Mouse (Mus musculus) heart, postnatal 25 days (tissue): ENCODE results near the gene Cmtm1. TPM values are rescaled to one million over a fixed set of nuclear protein-coding genes. Genes with fewer than 3 reads are reported as not detected.
A peak's percentile ranks its signal among the peaks of the same experiment; 100 is the strongest.

Experiments
- DNase-seq: peaks from one replicate; pipeline ENCODE4 v3.0.0; 2022; ENCODE audit warnings: low spot score
- intact Hi-C: fragments of 180-260 bp; cut with DNase I; formaldehyde crosslinking; loops from one replicate; pipeline ENCODE4 v1.15.1; 2025
- total RNA-seq, 2 experiments: library from RNA; stranded (reverse); gene quantifications; 2 replicates each; pipeline ENCODE4 v1.2.3; 2021

The Cmtm1 gene
- total RNA-seq, 2 experiments from 2014 or later, result not detected

DNA sequence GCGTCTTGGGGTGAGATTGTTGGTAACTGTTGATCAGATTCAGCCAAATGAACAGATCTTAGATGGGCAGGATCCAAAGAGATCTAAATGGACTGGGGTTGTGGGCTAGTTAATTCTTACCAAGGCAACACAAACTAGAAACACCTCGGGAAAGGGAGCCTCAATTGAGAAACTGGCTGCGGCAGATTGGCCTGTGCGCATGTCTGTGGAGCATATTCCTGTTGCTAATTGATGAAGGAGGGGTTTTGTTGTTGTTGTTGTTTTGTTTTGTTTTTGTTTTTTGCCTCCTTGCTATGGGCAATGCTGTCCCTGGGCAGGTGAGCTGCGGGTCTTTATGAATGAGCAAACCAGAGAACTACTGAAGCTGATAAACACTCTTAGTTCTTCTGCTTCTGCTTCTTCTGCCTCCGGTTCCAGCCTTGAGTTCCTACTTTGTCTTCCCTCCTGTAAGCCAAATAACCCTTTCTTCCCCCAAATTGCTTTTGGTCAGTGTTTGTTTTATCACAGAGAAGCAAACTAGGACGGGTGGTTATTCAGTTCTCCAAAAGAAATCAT lies 60.4 kb downstream of the Cmtm1 start:
- DNase-seq, result no peak
- intact Hi-C loops, result no loop called here

DNA sequence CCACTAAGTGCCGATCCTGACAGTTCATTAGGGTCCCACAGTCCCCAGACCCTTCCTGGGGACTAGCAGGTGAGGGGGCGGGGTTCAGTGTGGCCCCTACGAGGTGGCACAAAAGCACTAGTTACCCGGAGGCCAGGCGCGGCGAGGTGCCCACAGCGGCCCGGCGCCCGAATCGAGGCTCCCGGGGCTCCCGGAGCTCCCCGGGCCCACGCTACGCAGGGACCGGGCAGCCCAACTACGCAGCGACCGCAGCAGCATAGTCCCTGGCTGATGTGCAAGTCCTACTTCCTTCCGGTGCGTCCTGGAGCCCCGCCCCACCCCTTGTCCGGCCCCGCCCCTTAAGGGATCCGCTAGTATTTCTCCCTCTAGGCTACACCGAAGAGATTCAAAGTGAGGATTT lies 61.7 kb downstream of the Cmtm1 start, which contains the start of gene Tk2:
Tk2 (minus strand) TSS at position 283 of the 400 bp plus-strand sequence.
- DNase-seq, result peak; percentile 53
- intact Hi-C loops, result no loop called here

DNA sequence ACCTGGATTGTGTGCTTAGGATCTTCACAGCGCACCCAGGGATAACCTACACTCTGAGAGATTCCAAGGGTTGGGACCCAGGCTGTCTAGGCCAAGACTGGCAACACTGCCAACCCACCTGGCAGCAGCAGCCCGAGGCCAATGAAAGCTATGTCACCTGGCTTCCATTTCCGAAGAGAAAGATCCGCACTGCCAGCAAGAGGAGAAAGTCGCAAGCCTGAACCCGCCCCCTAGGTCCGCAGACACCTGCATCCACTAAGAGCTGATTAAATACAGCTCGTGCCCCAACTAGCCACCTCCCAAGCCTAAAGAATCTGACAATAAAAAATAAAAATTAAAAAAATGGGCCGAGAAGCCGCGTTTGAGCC lies 62.1 kb downstream of the Cmtm1 start:
- DNase-seq, result no peak
- intact Hi-C loops, result no loop called here

DNA sequence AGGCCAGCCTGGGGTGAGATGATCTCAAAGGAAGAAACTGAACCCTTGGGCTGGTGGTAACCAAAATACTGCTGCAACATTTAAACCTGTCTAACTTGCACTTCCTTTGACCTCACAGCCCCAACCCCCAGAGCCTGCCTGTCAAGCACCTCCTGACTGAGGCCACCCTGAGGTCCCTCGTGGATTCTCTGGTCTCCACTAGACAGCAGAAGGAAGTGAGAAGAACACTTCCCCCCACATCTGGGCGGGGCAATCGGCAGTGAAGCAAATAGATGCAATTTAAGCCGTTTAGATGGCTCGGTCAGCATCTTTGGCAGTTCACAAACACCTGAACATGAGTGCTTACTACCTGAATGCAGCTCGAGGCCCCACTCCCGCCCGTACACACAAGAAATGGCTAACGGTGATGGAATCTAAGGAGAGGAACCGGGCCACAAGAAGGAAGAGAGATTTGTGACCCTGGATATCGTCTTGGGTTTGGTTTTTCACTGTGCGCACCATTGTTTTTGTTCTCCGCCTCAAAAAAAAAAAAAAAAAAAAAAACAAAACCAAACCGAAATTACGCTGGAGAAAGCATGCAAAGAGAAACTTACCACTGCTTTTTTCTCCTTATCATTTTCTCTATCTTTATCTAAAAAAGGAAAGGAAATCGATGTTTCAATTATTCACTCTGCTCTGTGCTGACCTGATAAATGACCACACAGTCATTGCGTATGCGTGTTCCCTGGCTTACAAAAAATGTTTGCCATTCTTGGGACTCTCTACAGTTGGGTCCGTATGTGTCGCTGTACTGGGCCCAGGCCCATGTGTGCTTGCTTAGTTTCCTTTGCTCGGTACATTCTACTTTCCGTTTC lies 62.7 kb downstream of the Cmtm1 start:
- intact Hi-C loops, result no loop called here
- DNase-seq, result no peak

DNA sequence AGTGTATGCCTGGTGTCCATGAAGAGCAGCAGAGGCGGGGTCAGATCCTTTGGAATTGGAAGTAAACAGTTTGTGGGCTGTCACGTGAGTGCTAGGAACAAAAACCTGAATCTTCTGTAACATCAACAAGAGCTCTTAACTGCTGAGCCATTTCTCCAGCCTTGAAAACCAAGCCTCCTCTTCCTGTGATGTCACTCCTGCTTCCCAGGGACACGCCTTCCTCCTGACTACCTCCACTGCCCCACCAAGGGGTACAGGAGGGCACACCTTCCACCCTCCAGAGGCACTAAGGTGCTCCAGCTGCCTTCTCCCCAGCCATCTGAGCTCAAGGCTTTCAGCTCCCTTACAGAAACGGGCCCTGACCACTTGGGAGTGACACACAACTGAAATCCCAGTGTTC lies 63.3 kb downstream of the Cmtm1 start:
- intact Hi-C loops, result no loop called here
- no peak for DNase-seq

Other genes with a start within 250 kb of the Cmtm1 start
- gene Cdh5, start 208.5 kb downstream of the Cmtm1 start, total RNA-seq, result 100 to 1,000 TPM; 127 to 153 TPM
- gene Bean1, start 139.7 kb downstream of the Cmtm1 start, total RNA-seq, result 1 to 10 TPM in 1 of 2 experiments, under 1 TPM in 1; 0.98 to 1.2 TPM
- gene Tk2, start 61.6 kb downstream of the Cmtm1 start, total RNA-seq, result 1 to 10 TPM; 7.1 to 7.3 TPM
- 1 to 10 TPM; 4.7 to 5.0 TPM for gene Cklf, start 59.3 kb downstream of the Cmtm1 start, total RNA-seq
- gene Cmtm2a, start 17.0 kb downstream of the Cmtm1 start, total RNA-seq, result not detected
- not detected for gene Gm45711, start 64 bp downstream of the Cmtm1 start, total RNA-seq
- not detected for gene Gm11020, start 11.4 kb upstream of the Cmtm1 start, total RNA-seq
- gene Cmtm2b, start 12.1 kb upstream of the Cmtm1 start, total RNA-seq, result not detected
- gene Cmtm3, start 29.3 kb upstream of the Cmtm1 start, total RNA-seq, result 10 to 100 TPM; 14.6 to 19.4 TPM
- 10 to 100 TPM; 10.5 to 10.6 TPM for gene Cmtm4, start 85.7 kb upstream of the Cmtm1 start, total RNA-seq
- gene Dync1li2, start 132.9 kb upstream of the Cmtm1 start, total RNA-seq, result 100 to 1,000 TPM in 1 of 2 experiments, 10 to 100 TPM in 1; 93.5 to 104 TPM
- not detected for gene Terb1, start 199.8 kb upstream of the Cmtm1 start, total RNA-seq
- gene Nae1, start 224.5 kb upstream of the Cmtm1 start, total RNA-seq, result 10 to 100 TPM; 29.6 to 30.5 TPM
- 1 to 10 TPM; 2.9 to 3.4 TPM for gene Car7, start 224.5 kb upstream of the Cmtm1 start, total RNA-seq